Mouse (Mus musculus): ENCODE data around the gene Sirt1. TPM values are rescaled to one million over a fixed set of nuclear protein-coding genes. Genes with fewer than 3 reads are reported as not detected.

Gene Sirt1
- polyA plus RNA-seq (2014; fragmentation: Nextera tagmentation; extraction: Ambion mirVana): 5.6 and 6.0 TPM in 2 replicates

DNA sequence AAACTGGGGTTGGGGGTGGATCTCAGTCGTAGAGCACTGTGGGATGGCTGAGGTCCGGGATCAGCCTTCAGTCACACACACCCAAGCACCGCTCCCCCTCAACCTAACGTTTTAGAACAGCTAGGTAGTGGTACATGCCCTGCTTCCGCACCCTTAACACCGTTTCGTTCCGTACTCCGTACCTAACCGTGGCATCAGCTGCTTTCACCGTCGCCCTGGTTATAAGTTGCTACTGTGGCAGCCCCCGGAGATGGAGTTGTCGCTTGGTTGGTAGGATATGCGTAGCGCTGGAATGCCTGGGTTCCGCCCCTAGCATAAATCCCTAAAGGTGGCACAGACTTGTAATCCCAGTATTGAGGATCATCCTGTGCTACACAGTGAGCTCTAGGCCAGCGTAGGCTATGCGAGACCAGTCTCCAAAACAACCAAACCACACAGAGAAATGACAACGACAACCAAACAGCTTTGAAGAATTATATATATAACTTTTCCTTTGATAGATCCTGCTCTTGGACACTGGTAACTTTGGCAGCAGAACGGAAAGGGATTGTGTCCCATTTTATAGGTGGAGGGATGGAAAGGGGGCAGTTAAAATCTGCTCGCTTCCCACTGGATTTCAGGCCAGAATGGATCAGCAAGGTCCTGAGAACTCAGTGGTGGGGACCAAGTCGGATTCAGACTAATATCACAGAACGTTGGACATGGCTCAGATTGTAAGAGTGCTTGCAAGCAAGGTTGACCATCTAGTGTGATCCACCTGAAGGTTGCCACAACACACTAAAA is at the start of gene Sirt1:
TSS of gene Sirt1 (minus strand) at position 207 of the 783 bp plus-strand sequence.
- peak within 1 kb of the TSS; percentile 69 for H3K9ac ChIP-seq (ENCODE audit: low read depth, low read length)
- peak within 1 kb of the TSS; percentile 68 for H3K4me2 ChIP-seq
- no peaks in the 10 kb centered on the region for H3K36me3 ChIP-seq (ENCODE audit: control insufficient read depth, insufficient read depth, low read length)
- no peaks in the 10 kb centered on the region for H3K4me1 ChIP-seq (ENCODE audit: control insufficient read depth, insufficient read depth, low read length)
- no peak for ATAC-seq (replicated peaks; ENCODE audit: insufficient number of reproducible peaks, low FRiP score, low TSS enrichment)
- H3K27me3 ChIP-seq (ENCODE audit: control insufficient read depth, insufficient read depth, low read length): 0 out of 2 replicates have a peak, but pooled peaks cover 3% of the 10 kb centered on the region
- peak within 1 kb of the TSS; percentile 7; the same call in 1 of the 2 replicates for H3K27ac ChIP-seq (ENCODE audit: low read depth, low read length)
- WGBS (ENCODE audit: insufficient replicate concordance): 6% methylated on average over 24 of the region's 24 CpGs
- no peaks in the 10 kb centered on the region for H3K9me3 ChIP-seq (replicated peaks; ENCODE audit: control insufficient read depth, low read length)
- H3K4me3 ChIP-seq (ENCODE audit: low read depth, low read length): peak within 1 kb of the TSS; percentile 51

- peak; percentile 93 for ATAC-seq (replicated peaks; ENCODE audit: insufficient number of reproducible peaks, low FRiP score, low TSS enrichment)
- WGBS (ENCODE audit: insufficient replicate concordance): under 1% methylated on average over 55 of the region's 55 CpGs
These were observed 48.3 kb upstream of the Sirt1 start, which contains the start of gene Ctnna3 for GRCm38 (mm10) chr10:63429785-63430305. Gene Ctnna3 (plus strand): TSS chr10:63430098.

GRCm38 (mm10) chr10:63429380-63429779 is 47.9 kb upstream of the Sirt1 start:
- under 1% methylated on average over 34 of the region's 34 CpGs for WGBS (ENCODE audit: insufficient replicate concordance)
- Histone ChIP-seq H3K36me3 (ENCODE audit: control insufficient read depth, insufficient read depth, low read length) (no peaks in the 10 kb centered on the region), H3K27me3 (ENCODE audit: control insufficient read depth, insufficient read depth, low read length) (no peaks in the 10 kb centered on the region), H3K4me3 (ENCODE audit: low read depth, low read length) (peak overlapping the region; percentile 81), H3K4me1 (ENCODE audit: control insufficient read depth, insufficient read depth, low read length) (no peaks in the 10 kb centered on the region), H3K27ac (ENCODE audit: low read depth, low read length) (peak overlapping the region; percentile 84), H3K4me2 (peak overlapping the region; percentile 84), H3K9ac (ENCODE audit: low read depth, low read length) (peak overlapping the region; percentile 88), H3K9me3 (replicated peaks; ENCODE audit: control insufficient read depth, low read length) (no peaks in the 10 kb centered on the region)
- ATAC-seq (replicated peaks; ENCODE audit: insufficient number of reproducible peaks, low FRiP score, low TSS enrichment): peak; percentile 93

More at GRCm38 (mm10) chr10:63429785-63430305, 48.3 kb upstream of the Sirt1 start, which contains the start of gene Ctnna3:
- peak within 1 kb of the TSS; percentile 84 for H3K4me2 ChIP-seq
- peak within 1 kb of the TSS; percentile 81 for H3K4me3 ChIP-seq (ENCODE audit: low read depth, low read length)
- H3K27me3 ChIP-seq (ENCODE audit: control insufficient read depth, insufficient read depth, low read length): no peaks in the 10 kb centered on the region
- peak within 1 kb of the TSS; percentile 84 for H3K27ac ChIP-seq (ENCODE audit: low read depth, low read length)
- H3K9me3 ChIP-seq (replicated peaks; ENCODE audit: control insufficient read depth, low read length): no peaks in the 10 kb centered on the region
- no peaks in the 10 kb centered on the region for H3K36me3 ChIP-seq (ENCODE audit: control insufficient read depth, insufficient read depth, low read length)
- H3K4me1 ChIP-seq (ENCODE audit: control insufficient read depth, insufficient read depth, low read length): no peaks in the 10 kb centered on the region
- peak within 1 kb of the TSS; percentile 88 for H3K9ac ChIP-seq (ENCODE audit: low read depth, low read length)

- Histone ChIP-seq H3K27ac (ENCODE audit: low read depth, low read length) (no peak overlapping the region), H3K9me3 (replicated peaks; ENCODE audit: control insufficient read depth, low read length) (no peaks in the 10 kb centered on the region), H3K36me3 (ENCODE audit: control insufficient read depth, insufficient read depth, low read length) (no peaks in the 10 kb centered on the region), H3K4me3 (ENCODE audit: low read depth, low read length) (peak overlapping the region; percentile 81), H3K4me1 (ENCODE audit: control insufficient read depth, insufficient read depth, low read length) (no peaks in the 10 kb centered on the region), H3K27me3 (ENCODE audit: control insufficient read depth, insufficient read depth, low read length) (no peaks in the 10 kb centered on the region), H3K9ac (ENCODE audit: low read depth, low read length) (peak overlapping the region; percentile 60; the same call in 1 of the 2 replicates), H3K4me2 (peak overlapping the region; percentile 84)
- no peak for ATAC-seq (replicated peaks; ENCODE audit: insufficient number of reproducible peaks, low FRiP score, low TSS enrichment)
- WGBS (ENCODE audit: insufficient replicate concordance): 8% methylated on average over 11 of the region's 11 CpGs
These were observed 47.5 kb upstream of the Sirt1 start for GRCm38 (mm10) chr10:63429023-63429340.

DNA sequence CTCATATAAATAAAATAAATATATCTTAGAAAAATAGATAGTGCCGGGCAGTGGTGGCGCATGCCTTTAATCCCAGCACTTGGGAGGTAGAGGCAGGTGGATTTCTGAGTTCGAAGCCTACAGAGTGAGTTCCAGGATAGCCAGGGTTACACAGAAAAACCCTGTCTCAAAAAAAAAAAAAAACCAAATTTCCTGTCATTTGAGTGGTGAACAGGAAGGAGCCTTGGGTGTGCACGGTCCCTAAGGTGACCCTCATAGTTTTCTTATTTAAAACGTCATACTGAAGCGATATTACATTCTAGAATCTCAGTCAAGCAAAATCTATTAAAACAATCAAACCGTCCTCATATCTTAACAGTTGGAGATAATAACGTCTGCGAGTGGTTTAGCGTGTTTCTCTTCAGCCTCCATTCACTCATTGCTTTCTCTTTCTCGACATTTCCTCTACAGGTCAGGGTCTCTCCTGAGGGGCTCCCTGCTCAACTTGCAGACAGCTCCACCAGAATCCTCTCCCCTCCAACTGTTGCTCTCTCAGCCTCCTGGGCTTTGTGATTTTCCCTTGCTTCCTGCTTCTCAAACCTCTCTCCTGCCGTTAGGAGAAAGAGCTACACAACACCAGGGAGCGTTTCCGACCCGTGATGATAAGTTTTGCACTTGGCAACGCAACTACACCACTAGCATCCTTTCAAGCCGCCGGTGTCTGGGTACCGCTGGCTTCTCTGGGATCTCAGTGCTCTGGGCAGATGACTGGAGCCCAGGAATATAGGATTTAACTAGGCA is 46.9 kb upstream of the Sirt1 start:
- no peak overlapping the region for H3K27ac ChIP-seq (ENCODE audit: low read depth, low read length)
- 24% methylated on average over 19 of the region's 19 CpGs for WGBS (ENCODE audit: insufficient replicate concordance)

DNA sequence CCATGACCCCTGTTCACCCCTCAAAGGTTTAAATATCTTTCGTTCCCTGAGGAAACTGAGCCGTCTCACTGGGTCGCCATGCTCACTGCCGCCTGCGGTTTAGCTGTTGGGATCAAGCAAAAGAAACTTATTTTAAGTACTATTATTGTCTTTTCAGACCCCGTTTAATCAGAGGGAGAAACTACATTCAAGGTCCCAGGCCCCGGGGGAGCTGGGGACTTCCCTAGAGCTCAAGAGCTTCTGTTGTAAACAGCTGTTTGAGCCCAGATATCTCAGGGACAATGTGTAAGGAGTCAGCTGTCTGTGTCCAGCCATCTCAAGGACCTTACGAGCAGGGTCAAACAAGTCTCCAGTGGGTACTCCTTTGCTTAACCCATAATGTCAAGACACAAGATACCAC is 45.6 kb upstream of the Sirt1 start:
- no peak for ATAC-seq (replicated peaks; ENCODE audit: insufficient number of reproducible peaks, low FRiP score, low TSS enrichment)
- H3K9ac ChIP-seq (ENCODE audit: low read depth, low read length): no peak overlapping the region

More for the DNA sequence above, 46.9 kb upstream of the Sirt1 start:
- Histone ChIP-seq H3K9ac (ENCODE audit: low read depth, low read length) (peak overlapping the region; percentile 60; the same call in 1 of the 2 replicates), H3K27me3 (ENCODE audit: control insufficient read depth, insufficient read depth, low read length) (no peaks in the 10 kb centered on the region), H3K9me3 (replicated peaks; ENCODE audit: control insufficient read depth, low read length) (no peaks in the 10 kb centered on the region), H3K4me3 (ENCODE audit: low read depth, low read length) (peak overlapping the region; percentile 81), H3K4me1 (ENCODE audit: control insufficient read depth, insufficient read depth, low read length) (no peaks in the 10 kb centered on the region), H3K36me3 (ENCODE audit: control insufficient read depth, insufficient read depth, low read length) (no peaks in the 10 kb centered on the region), H3K4me2 (peak overlapping the region; percentile 84)
- ATAC-seq (replicated peaks; ENCODE audit: insufficient number of reproducible peaks, low FRiP score, low TSS enrichment): no peak

DNA sequence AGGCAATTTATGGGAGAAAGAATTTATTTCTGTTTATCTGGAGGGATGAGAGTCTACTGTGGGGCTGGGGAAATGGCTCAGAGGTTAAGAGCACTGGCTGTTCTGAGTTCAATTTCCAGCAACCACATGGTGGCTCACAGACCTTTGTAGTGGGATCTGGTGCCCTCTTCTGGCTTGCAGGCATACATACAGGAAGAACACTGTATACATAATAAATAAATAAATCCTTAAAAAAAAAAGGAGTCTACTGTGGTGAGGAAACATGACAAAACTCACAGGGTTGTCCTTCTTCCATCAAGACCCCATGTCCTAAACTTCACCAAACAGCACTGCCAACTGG is 42.9 kb upstream of the Sirt1 start:
- Histone ChIP-seq H3K27ac (ENCODE audit: low read depth, low read length) (no peak overlapping the region), H3K4me2 (no peak overlapping the region), H3K9me3 (replicated peaks; ENCODE audit: control insufficient read depth, low read length) (no peaks in the 10 kb centered on the region), H3K36me3 (ENCODE audit: control insufficient read depth, insufficient read depth, low read length) (no peaks in the 10 kb centered on the region), H3K4me3 (ENCODE audit: low read depth, low read length) (no peak overlapping the region), H3K27me3 (ENCODE audit: control insufficient read depth, insufficient read depth, low read length) (no peaks in the 10 kb centered on the region), H3K9ac (ENCODE audit: low read depth, low read length) (no peak overlapping the region), H3K4me1 (ENCODE audit: control insufficient read depth, insufficient read depth, low read length) (no peaks in the 10 kb centered on the region)
- no peak for ATAC-seq (replicated peaks; ENCODE audit: insufficient number of reproducible peaks, low FRiP score, low TSS enrichment)

More for the DNA sequence above, 45.6 kb upstream of the Sirt1 start:
- Histone ChIP-seq H3K4me3 (ENCODE audit: low read depth, low read length) (no peak overlapping the region), H3K9me3 (replicated peaks; ENCODE audit: control insufficient read depth, low read length) (no peaks in the 10 kb centered on the region), H3K4me1 (ENCODE audit: control insufficient read depth, insufficient read depth, low read length) (no peaks in the 10 kb centered on the region), H3K36me3 (ENCODE audit: control insufficient read depth, insufficient read depth, low read length) (no peaks in the 10 kb centered on the region), H3K4me2 (no peak overlapping the region), H3K27ac (ENCODE audit: low read depth, low read length) (no peak overlapping the region), H3K27me3 (ENCODE audit: control insufficient read depth, insufficient read depth, low read length) (no peaks in the 10 kb centered on the region)
- 80% methylated on average over 8 of the region's 8 CpGs for WGBS (ENCODE audit: insufficient replicate concordance)

- H3K4me3 ChIP-seq (ENCODE audit: low read depth, low read length): no peak overlapping the region
- no peaks in the 10 kb centered on the region for H3K9me3 ChIP-seq (replicated peaks; ENCODE audit: control insufficient read depth, low read length)
- no peak overlapping the region for H3K9ac ChIP-seq (ENCODE audit: low read depth, low read length)
- no peak overlapping the region for H3K27ac ChIP-seq (ENCODE audit: low read depth, low read length)
- H3K4me2 ChIP-seq: no peak overlapping the region
- H3K36me3 ChIP-seq (ENCODE audit: control insufficient read depth, insufficient read depth, low read length): no peaks in the 10 kb centered on the region
- ATAC-seq (replicated peaks; ENCODE audit: insufficient number of reproducible peaks, low FRiP score, low TSS enrichment): no peak
- WGBS (ENCODE audit: insufficient replicate concordance): 80% methylated on average over 9 of the region's 9 CpGs
- H3K4me1 ChIP-seq (ENCODE audit: control insufficient read depth, insufficient read depth, low read length): no peaks in the 10 kb centered on the region
- no peaks in the 10 kb centered on the region for H3K27me3 ChIP-seq (ENCODE audit: control insufficient read depth, insufficient read depth, low read length)
These were observed 42.3 kb upstream of the Sirt1 start for GRCm38 (mm10) chr10:63423591-63424474.

Measured in heart, embryonic 11.5 days (tissue).